Mouse (Mus musculus) limb, embryonic 14.5 days (tissue): Measurements from ENCODE around the gene Snx4. TPM values are rescaled to one million over a fixed set of nuclear protein-coding genes. Genes with fewer than 3 reads are reported as not detected.

ENCODE experiments used
- ATAC-seq: fragments of 200-750 bp; cut with Nextera tagmentation; 2 replicates; pipeline ENCODE4 v1.8.0; 2017; ENCODE audit warnings: low read depth, moderate number of reproducible peaks, moderate TSS enrichment; ENCODE audit not compliant: low FRiP score
- DNase-seq: peaks from one replicate; pipeline ENCODE4 v3.0.0-alpha.2; 2015; ENCODE audit warnings: low spot score
- H3K27ac ChIP-seq: fragments of 300-500 bp; sonication (generic); replicated peaks from 2 replicates; pipeline ENCODE4 v1.5.1; 2014; ENCODE audit warnings: low read depth, mild to moderate bottlenecking, low read length, moderate library complexity, mixed read lengths
- H3K27me3 ChIP-seq: fragments of 300-500 bp; sonication (generic); 2 replicates; pipeline ENCODE4 v1.6.1; 2014; ENCODE audit warnings: low read length, mixed read lengths; ENCODE audit not compliant: control insufficient read depth, insufficient read depth
- H3K36me3 ChIP-seq: fragments of 300-500 bp; sonication (generic); 2 replicates; pipeline ENCODE4 v1.6.1; 2014; ENCODE audit warnings: mild to moderate bottlenecking, low read length, moderate library complexity, mixed read lengths; ENCODE audit not compliant: control insufficient read depth, insufficient read depth
- H3K4me1 ChIP-seq: fragments of 300-500 bp; sonication (generic); 2 replicates; pipeline ENCODE4 v1.6.1; 2014; ENCODE audit warnings: antibody characterized with exemption, low read length, mixed read lengths; ENCODE audit not compliant: control insufficient read depth, insufficient read depth
- H3K4me2 ChIP-seq: fragments of 300-500 bp; sonication (generic); replicated peaks from 2 replicates; pipeline ENCODE4 v1.6.1; 2014; ENCODE audit warnings: low read depth, mild to moderate bottlenecking, low read length, moderate library complexity; ENCODE audit not compliant: severe bottlenecking
- H3K4me3 ChIP-seq: fragments of 300-500 bp; sonication (generic); replicated peaks from 2 replicates; pipeline ENCODE4 v1.5.1; 2014; ENCODE audit warnings: low read length
- H3K9ac ChIP-seq: fragments of 300-500 bp; sonication (generic); 2 replicates; pipeline ENCODE4 v1.6.1; 2014; ENCODE audit warnings: mild to moderate bottlenecking, low read depth, low read length, moderate library complexity; ENCODE audit not compliant: severe bottlenecking
- H3K9me3 ChIP-seq: fragments of 300-500 bp; sonication (generic); 2 replicates; pipeline ENCODE4 v1.6.1; 2016; ENCODE audit warnings: low read length; ENCODE audit not compliant: control insufficient read depth
- POLR2A ChIP-seq: fragments of 200-500 bp; IDR thresholded peaks from 2 replicates; pipeline ENCODE4 v1.8.0; 2012; ENCODE audit warnings: inconsistent platforms, mild to moderate bottlenecking, moderate library complexity, borderline replicate concordance; ENCODE audit not compliant: insufficient read depth, insufficient read length; ENCODE audit errors: extremely low read depth
- WGBS: fragments of 180-500 bp; shearing (Covaris S2); extraction: QIAGEN DNeasy Blood & Tissue Kit; methylation state at CpG from one replicate; pipeline ENCODE4 v1.1.7; 2014; 5-methylcytosine and 5-hydroxymethylcytosine counted together
- polyA plus RNA-seq, 2 experiments: library from polyadenylated mRNA; depleted of rRNA in 1 of 2; stranded (reverse) in 1 of 2; unstranded in 1 of 2; fragments of >200 nt; fragmentation: Nextera tagmentation in 1 of 2; extraction: Ambion mirVana in 1 of 2; gene quantifications; 2 replicates each; pipeline versions ENCODE4 v1.2.1 to v1.2.3; 2012 to 2014

Snx4 gene
- polyA plus RNA-seq, 2 experiments = 43.0 to 96.6 TPM

GRCm38 (mm10) chr16:33244933-33245470 lies 6.2 kb upstream of the Snx4 start:
- whole genome bisulfite sequencing = 95% methylated on average over 9 of the region's 9 CpGs
- H3K9me3 ChIP-seq = no peaks in the 10 kb centered on the region
- H3K4me2 ChIP-seq = no peak overlapping the region
- H3K4me3 ChIP-seq = no peak overlapping the region
- TF ChIP-seq POLR2A = no peak
- no peak for ATAC-seq
- H3K27me3 ChIP-seq = no peaks in the 10 kb centered on the region
- H3K27ac ChIP-seq = no peak overlapping the region
- no peaks in the 10 kb centered on the region for H3K4me1 ChIP-seq
- no peak overlapping the region for H3K9ac ChIP-seq
- DNase-seq = no peak
- H3K36me3 ChIP-seq = peaks cover 37% of the 10 kb centered on the region

- no peaks in the 10 kb centered on the region for H3K9me3 ChIP-seq
- no peak overlapping the region for H3K9ac ChIP-seq
- H3K4me3 ChIP-seq = no peak overlapping the region
- H3K27ac ChIP-seq = no peak overlapping the region
- peaks cover 26% of the 10 kb centered on the region for H3K36me3 ChIP-seq
- no peaks in the 10 kb centered on the region for H3K27me3 ChIP-seq
- DNase-seq = no peak
- peaks cover 4% of the 10 kb centered on the region; the same call in 1 of the 2 replicates for H3K4me1 ChIP-seq
- H3K4me2 ChIP-seq = no peak overlapping the region
- 86% methylated on average over 5 of the region's 5 CpGs for WGBS
- no peak for ATAC-seq
- TF ChIP-seq POLR2A = no peak
Measured at GRCm38 (mm10) chr16:33246526-33246925, 4.7 kb upstream of the Snx4 start.

GRCm38 (mm10) chr16:33247006-33247405 lies 4.2 kb upstream of the Snx4 start:
- TF ChIP-seq POLR2A = no peak
- Histone ChIP-seq H3K27ac (no peak overlapping the region), H3K36me3 (peaks cover 21% of the 10 kb centered on the region), H3K4me3 (no peak overlapping the region), H3K4me2 (no peak overlapping the region), H3K27me3 (no peaks in the 10 kb centered on the region), H3K4me1 (peaks cover 5% of the 10 kb centered on the region), H3K9ac (no peak overlapping the region), H3K9me3 (no peaks in the 10 kb centered on the region)
- DNase-seq (no peak), ATAC-seq (no peak)
- WGBS = 72% methylated on average over 2 of the region's 2 CpGs

- Histone ChIP-seq H3K27me3 (no peaks in the 10 kb centered on the region), H3K9me3 (no peaks in the 10 kb centered on the region), H3K4me1 (peaks cover 10% of the 10 kb centered on the region), H3K4me2 (peak overlapping the region; percentile 52), H3K36me3 (no peaks in the 10 kb centered on the region), H3K4me3 (peak overlapping the region; percentile 99), H3K9ac (peak overlapping the region; percentile 96), H3K27ac (peak overlapping the region; percentile 81)
- no peak for TF ChIP-seq POLR2A
- ATAC-seq (no peak), DNase-seq (peak; percentile 29)
- 13% methylated on average over 9 of the region's 9 CpGs for whole genome bisulfite sequencing
Measured at GRCm38 (mm10) chr16:33250651-33251120, 556 bp upstream of the Snx4 start.

- no peak for TF ChIP-seq POLR2A
- no peak for DNase-seq
Measured at GRCm38 (mm10) chr16:33255601-33256000, 4.4 kb downstream of the Snx4 start.

GRCm38 (mm10) chr16:33258530-33258929 lies 7.3 kb downstream of the Snx4 start:
- Histone ChIP-seq H3K4me1 (no peaks in the 10 kb centered on the region), H3K36me3 (peaks cover 8% of the 10 kb centered on the region), H3K9ac (no peak overlapping the region), H3K9me3 (no peaks in the 10 kb centered on the region), H3K4me3 (no peak overlapping the region), H3K27ac (no peak overlapping the region), H3K27me3 (no peaks in the 10 kb centered on the region), H3K4me2 (no peak overlapping the region)
- ATAC-seq (no peak), DNase-seq (no peak)
- TF ChIP-seq POLR2A = no peak
- WGBS = 85% methylated on average over 2 of the region's 2 CpGs

More at GRCm38 (mm10) chr16:33255601-33256000, 4.4 kb downstream of the Snx4 start:
- Histone ChIP-seq H3K4me3 (no peak overlapping the region), H3K4me2 (no peak overlapping the region), H3K9me3 (no peaks in the 10 kb centered on the region), H3K36me3 (peaks cover 6% of the 10 kb centered on the region), H3K9ac (no peak overlapping the region), H3K27me3 (no peaks in the 10 kb centered on the region), H3K4me1 (peaks cover 6% of the 10 kb centered on the region; the same call in 1 of the 2 replicates), H3K27ac (no peak overlapping the region)
- WGBS = 81% methylated on average over 7 of the region's 7 CpGs
- ATAC-seq = no peak
